In genomic region chr1:39410085-39410821, GRCm38 (mm10) we compare ENCODE assay signal across 10 mouse cellular contexts. TPM values are rescaled to one million over a fixed set of nuclear protein-coding genes. Genes with fewer than 3 reads are reported as not detected.
A peak's percentile ranks its signal among the peaks of the same experiment; 100 is the strongest.
DNase-seq lines count a peak whose midpoint lies in the region; ATAC-seq lines count a peak whose summit lies in the region.
"Had no signal": no experiment of that assay in that cellular context is flagged by ENCODE, and none has a peak within 500 bp of the region (broad histone marks: within the 10 kb centered on the region; RNA-seq: fewer than 3 reads in every experiment).

No protein-coding gene starts in this region.

- no peaks in the 10 kb centered on the region for H3K27me3 ChIP-seq in heart, embryonic 11.5 days (ENCODE audit: control insufficient read depth, insufficient read depth, low read length)
- no peaks in the 10 kb centered on the region for H3K27me3 ChIP-seq in kidney, embryonic 16.5 days (ENCODE audit: insufficient read depth, low read length)
- H3K27me3 ChIP-seq in hindbrain, embryonic 13.5 days = no peaks in the 10 kb centered on the region
- H3K27me3 ChIP-seq: CH12.LX had no signal

- peaks cover 3% of the 10 kb centered on the region; the same call in 1 of the 2 replicates for H3K9me3 ChIP-seq in heart, embryonic 11.5 days (replicated peaks; ENCODE audit: control insufficient read depth, low read length)
- H3K9me3 ChIP-seq in kidney, embryonic 16.5 days (ENCODE audit: low read length) = 0 out of 2 replicates have a peak, but pooled peaks cover 3% of the 10 kb centered on the region
- H3K9me3 ChIP-seq in hindbrain, embryonic 13.5 days = no peaks in the 10 kb centered on the region

- H3K4me1 ChIP-seq in heart, embryonic 11.5 days (ENCODE audit: control insufficient read depth, insufficient read depth, low read length) = no peaks in the 10 kb centered on the region
- H3K4me1 ChIP-seq in kidney, embryonic 16.5 days (ENCODE audit: insufficient read depth, low read length) = peaks cover 14% of the 10 kb centered on the region; the same call in 1 of the 2 replicates
- 0 out of 2 replicates have a peak, but pooled peaks cover 2% of the 10 kb centered on the region for H3K4me1 ChIP-seq in hindbrain, embryonic 13.5 days (replicated peaks)

- no peaks in the 10 kb centered on the region for H3K36me3 ChIP-seq in heart, embryonic 11.5 days (ENCODE audit: control insufficient read depth, insufficient read depth, low read length)
- H3K36me3 ChIP-seq in kidney, embryonic 16.5 days (ENCODE audit: insufficient read depth, low read length) = no peaks in the 10 kb centered on the region
- H3K36me3 ChIP-seq in hindbrain, embryonic 13.5 days = no peaks in the 10 kb centered on the region

- peak; percentile 14 for DNase-seq in heart, postnatal 25 days (ENCODE audit: low spot score)
- DNase-seq in fat pad, adult 2 months (ENCODE audit: extremely low read depth, low read depth, low spot score) = peak; percentile 91
- peak; percentile 66 for DNase-seq in lung, postnatal 36 days
- DNase-seq in layer of hippocampus, postnatal 25 days (ENCODE audit: extremely low spot score in 1 of 2, low spot score in 1 of 2) = no peak
- DNase-seq: thymus, adult 2 months had no signal

- ATAC-seq in heart, embryonic 11.5 days (replicated peaks; ENCODE audit: insufficient number of reproducible peaks, low FRiP score, low TSS enrichment) = no peak
- peak; percentile 40; the same call in 1 of the 2 replicates for ATAC-seq in kidney, embryonic 16.5 days (ENCODE audit: low FRiP score, low TSS enrichment)
- ATAC-seq in hindbrain, embryonic 13.5 days (ENCODE audit: low FRiP score) = no peak

- 86% methylated on average over 19 of the region's 19 CpGs for WGBS in heart, embryonic 11.5 days (ENCODE audit: insufficient replicate concordance)
- 47% methylated on average over 19 of the region's 19 CpGs for WGBS in kidney, embryonic 16.5 days
- 79% methylated on average over 19 of the region's 19 CpGs for WGBS in hindbrain, embryonic 13.5 days

- H3K9ac ChIP-seq in heart, embryonic 11.5 days (ENCODE audit: low read depth, low read length) = no peak overlapping the region
- no peak overlapping the region for H3K9ac ChIP-seq in kidney, embryonic 16.5 days (replicated peaks; ENCODE audit: low read length)
- H3K9ac ChIP-seq in hindbrain, embryonic 13.5 days = no peak overlapping the region

- no peak overlapping the region for H3K27ac ChIP-seq in heart, embryonic 11.5 days (ENCODE audit: low read depth, low read length)
- 0 out of 2 replicates have a peak overlapping the region, but pooled peaks have one; percentile 16 for H3K27ac ChIP-seq in kidney, embryonic 16.5 days (ENCODE audit: low read length)
- no peak overlapping the region for H3K27ac ChIP-seq in hindbrain, embryonic 13.5 days
- H3K27ac ChIP-seq: layer of hippocampus, adult 2 months had no signal

- H3K4me3 ChIP-seq in heart, embryonic 11.5 days (ENCODE audit: low read depth, low read length) = no peak overlapping the region
- H3K4me3 ChIP-seq in kidney, embryonic 16.5 days (ENCODE audit: low read length) = no peak overlapping the region
- no peak overlapping the region for H3K4me3 ChIP-seq in hindbrain, embryonic 13.5 days
- H3K4me3 ChIP-seq: layer of hippocampus, adult 2 months had no signal

- H3K4me2 ChIP-seq in heart, embryonic 11.5 days = no peak overlapping the region
- peak overlapping the region; percentile 19; the same call in 1 of the 2 replicates for H3K4me2 ChIP-seq in kidney, embryonic 16.5 days (replicated peaks; ENCODE audit: low read depth, low read length)
- H3K4me2 ChIP-seq in hindbrain, embryonic 13.5 days = no peak overlapping the region

- intact Hi-C loops in heart, postnatal 25 days (cut with DNase I) = no loop called here

RNA-seq across cellular contexts. Expression of gene Rpl31, which starts 42.6 kb away (rescaled TPM):
- 100 to 1,000 TPM; 552 to 590 TPM for total RNA-seq in heart, postnatal 25 days (2021)
- 408 and 438 TPM in 2 replicates for polyA plus RNA-seq in heart, embryonic 11.5 days (2014; fragmentation: Nextera tagmentation; extraction: Ambion mirVana)
- polyA plus RNA-seq in kidney, embryonic 16.5 days (2015; fragmentation: Nextera tagmentation; extraction: Ambion mirVana) = 464 and 479 TPM in 2 replicates
- polyA plus RNA-seq in hindbrain, embryonic 13.5 days (2015; fragmentation: Nextera tagmentation; extraction: Ambion mirVana) = 394 and 397 TPM in 2 replicates
- total RNA-seq in layer of hippocampus, postnatal 25 days (2021) = 100 to 1,000 TPM; 535 to 544 TPM

Comparison
In these comparisons a context has a peak if more than half of its experiments do, and no peak if none do; other contexts are left out.
1. DNase-seq: peak in heart, postnatal 25 days (single experiment), fat pad, adult 2 months (single experiment) and lung, postnatal 36 days (single experiment); none in layer of hippocampus, postnatal 25 days (0 of 2).